Mouse (Mus musculus) erythroblast, embryonic 14.5 days (primary cell): Measurements from ENCODE around the gene Gchfr.

ENCODE experiments used
- GATA1 ChIP-seq: IDR thresholded peaks from 2 replicates; pipeline ENCODE4 v1.6.1; 2012; ENCODE audit warnings: low read length, inconsistent platforms, mixed read lengths
- TAL1 ChIP-seq: IDR thresholded peaks from 3 replicates; pipeline ENCODE4 v1.6.1; 2012; ENCODE audit warnings: low read length, inconsistent platforms, mixed read lengths

DNA sequence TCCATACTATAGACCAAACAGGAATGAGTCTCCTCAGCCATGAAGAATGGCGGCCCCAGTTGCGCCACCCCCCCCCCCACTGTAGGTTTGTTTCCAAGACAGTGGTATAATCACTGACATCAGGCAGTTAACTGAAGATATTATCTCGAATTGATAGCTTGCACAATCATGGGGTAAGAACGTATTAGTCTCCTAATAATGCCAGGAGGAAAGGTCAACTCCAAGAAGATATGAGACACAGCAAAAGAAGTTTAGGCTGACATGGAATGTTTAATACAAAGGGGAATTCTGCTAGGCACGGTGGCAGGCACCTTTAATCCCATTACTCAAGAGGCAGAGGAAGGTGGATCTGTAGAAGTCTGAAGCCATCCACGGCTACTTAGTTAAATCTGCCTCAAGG is 21.1 kb upstream of the Gchfr start:
- TF ChIP-seq GATA1 (no peak), TAL1 (no peak)
